In genomic region chr6:86899965-86900364, GRCm38 (mm10) we compare ENCODE assay signal across 14 mouse cellular contexts.
"Had no signal": no experiment of that assay in that cellular context is flagged by ENCODE, and none has a peak within 500 bp of the region (broad histone marks: within the 10 kb centered on the region; RNA-seq: fewer than 3 reads in every experiment).

No protein-coding gene starts in this region.

- H3K27ac ChIP-seq: limb, embryonic 13.5 days; liver, embryonic 14.5 days; midbrain, embryonic 13.5 days; stomach, postnatal 0 days had no signal

- H3K27me3 ChIP-seq: limb, embryonic 13.5 days; midbrain, embryonic 13.5 days had no signal

- H3K36me3 ChIP-seq: midbrain, embryonic 13.5 days had no signal

- DNase-seq: kidney, adult 11 months; kidney, postnatal 10 days; kidney, postnatal 4 days; left cerebral cortex, postnatal 4 days; lung, adult 18-20 months; lung, postnatal 36 days; right cerebral cortex, postnatal 14 days; thymus, adult 18-20 months; thymus, postnatal 14 days had no signal

- H3K4me3 ChIP-seq: layer of hippocampus, adult 2 months; limb, embryonic 13.5 days; midbrain, embryonic 13.5 days had no signal
